Mouse (Mus musculus): ENCODE results near the gene Ogfr. TPM values are rescaled to one million over a fixed set of nuclear protein-coding genes. Genes with fewer than 3 reads are reported as not detected.

Gene Ogfr
- total and polyA plus RNA-seq, 3 experiments: 23.4 to 35.3 (median 29.7) TPM

DNA sequence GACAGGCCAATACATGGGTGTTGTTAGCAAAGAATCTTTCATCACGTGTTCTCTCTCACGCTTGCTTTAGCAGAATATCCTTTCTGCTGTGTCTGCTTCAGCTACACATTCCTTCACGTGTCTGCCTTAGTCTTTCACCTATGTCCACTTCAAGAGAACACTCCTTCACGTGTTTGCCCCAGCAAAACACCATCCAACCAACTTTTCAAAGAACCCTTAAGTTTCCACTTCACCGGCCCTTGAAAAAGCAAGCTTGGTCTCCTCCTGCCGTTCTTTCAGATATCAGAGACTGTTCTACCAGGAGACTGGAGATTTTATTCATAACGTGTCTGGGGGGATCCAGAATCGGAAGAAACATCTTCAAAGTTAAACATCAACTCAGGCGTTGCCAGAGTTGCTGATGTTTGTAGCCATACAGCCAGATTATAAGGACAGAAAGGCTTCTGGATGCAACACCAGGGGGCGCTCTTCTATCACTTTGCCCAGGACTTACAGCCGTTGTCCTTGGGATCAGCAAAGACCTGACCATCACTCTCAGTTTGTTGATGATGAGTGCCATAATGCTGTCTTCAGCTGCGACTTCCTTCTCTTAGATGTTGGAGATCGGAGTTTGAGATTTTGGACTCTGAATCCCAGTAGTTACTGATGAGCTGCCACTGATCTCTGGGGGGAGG is 22.7 kb upstream of the Ogfr start:
- H3K27ac ChIP-seq: no peak overlapping the region
- no peak overlapping the region for H3K9ac ChIP-seq (ENCODE audit: low read depth, low read length)
- WGBS: 33% methylated on average over 13 of the region's 13 CpGs
- peaks cover 2% of the 10 kb centered on the region for H3K4me1 ChIP-seq (ENCODE audit: control insufficient read depth, insufficient read depth, low read length)
- intact Hi-C loops (cut with DNase I): loop anchor here (1.0 kb wide), 1 partner anchor 12 kb away; no protein-coding TSS in a partner anchor
- peak; percentile 32 to 60 for DNase-seq
- no peaks in the 10 kb centered on the region for H3K36me3 ChIP-seq (ENCODE audit: control insufficient read depth, insufficient read depth, low read length)
- H3K79me2 ChIP-seq (replicated peaks; ENCODE audit: control insufficient read depth, insufficient read depth, low read length): no peaks in the 10 kb centered on the region
- H3K4me3 ChIP-seq: no peak overlapping the region
- H3K27me3 ChIP-seq (ENCODE audit: control insufficient read depth, insufficient read depth, low read length): no peaks in the 10 kb centered on the region
- TF ChIP-seq CTCF (IDR thresholded peaks at IDR 0.05) (peak; percentile 81), POLR2A (IDR thresholded peaks at IDR 0.05; ENCODE audit: insufficient read depth, low read depth, low read length) (no peak), EP300 (IDR thresholded peaks at IDR 0.05; ENCODE audit: insufficient read depth, low read depth, low read length) (no peak)

DNA sequence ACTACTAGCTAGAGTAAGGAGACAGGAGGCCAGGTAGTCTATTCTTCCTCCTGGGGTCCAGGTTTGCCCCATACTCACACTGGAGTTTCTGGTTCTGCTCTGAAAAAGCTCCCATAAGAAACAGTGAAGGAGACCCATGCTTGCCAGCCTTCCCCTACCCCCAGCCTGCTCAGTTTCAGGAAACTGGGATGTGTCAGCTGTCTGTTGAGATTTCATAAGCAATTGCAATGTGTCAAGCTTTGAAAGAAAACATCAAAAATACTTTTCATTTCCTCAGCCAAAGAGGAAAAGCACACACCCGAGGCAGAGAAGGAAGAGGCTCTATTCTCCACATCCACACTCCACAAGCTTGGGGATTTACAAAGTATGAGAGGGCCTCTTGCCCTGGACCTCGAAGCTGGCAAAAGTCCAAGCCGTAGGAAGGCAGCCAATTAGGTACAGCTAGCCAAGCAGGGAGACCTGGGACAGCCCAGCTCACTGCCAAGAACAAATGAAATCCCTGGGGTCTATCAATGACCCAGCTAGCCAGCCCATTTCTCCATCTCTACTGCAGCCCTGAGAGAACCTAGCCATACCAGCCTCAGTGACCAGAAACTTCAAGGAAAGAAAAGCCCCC is 19.9 kb upstream of the Ogfr start:
- Histone ChIP-seq H3K79me2 (replicated peaks; ENCODE audit: control insufficient read depth, insufficient read depth, low read length) (no peaks in the 10 kb centered on the region), H3K4me1 (ENCODE audit: control insufficient read depth, insufficient read depth, low read length) (peaks cover 2% of the 10 kb centered on the region), H3K27ac (no peak overlapping the region), H3K36me3 (ENCODE audit: control insufficient read depth, insufficient read depth, low read length) (no peaks in the 10 kb centered on the region), H3K4me3 (no peak overlapping the region), H3K27me3 (ENCODE audit: control insufficient read depth, insufficient read depth, low read length) (no peaks in the 10 kb centered on the region), H3K9ac (ENCODE audit: low read depth, low read length) (no peak overlapping the region)
- TF ChIP-seq POLR2A (IDR thresholded peaks at IDR 0.05; ENCODE audit: insufficient read depth, low read depth, low read length): no peak
- TF ChIP-seq CTCF (IDR thresholded peaks at IDR 0.05): no peak
- TF ChIP-seq EP300 (IDR thresholded peaks at IDR 0.05; ENCODE audit: insufficient read depth, low read depth, low read length): no peak
- peak; percentile 71 to 77 for DNase-seq
- intact Hi-C loops (cut with DNase I): no loop called here
- WGBS: 9% methylated on average over 3 of the region's 3 CpGs

DNA sequence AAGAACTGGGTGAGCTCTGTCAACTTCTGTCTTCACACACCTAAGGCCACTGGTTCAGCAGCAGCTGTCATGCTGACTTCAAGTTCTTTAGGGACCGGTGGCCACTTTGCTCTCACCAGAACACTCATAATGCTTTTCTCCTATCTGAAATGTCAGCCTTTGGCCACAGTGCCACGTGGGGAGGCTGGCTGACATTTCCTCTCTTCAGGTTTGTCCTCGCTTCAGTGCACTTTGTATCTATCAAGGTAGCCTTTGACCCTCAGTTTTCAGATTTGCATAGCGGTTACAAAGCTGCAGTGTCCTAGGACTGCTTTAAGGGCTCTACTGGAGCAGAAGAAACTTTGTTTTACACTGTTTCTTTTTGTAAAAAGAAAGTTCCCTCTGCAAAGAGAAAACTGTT is 12.6 kb upstream of the Ogfr start:
- intact Hi-C loops (cut with DNase I): no loop called here
- no peak for DNase-seq
- TF ChIP-seq CTCF (IDR thresholded peaks at IDR 0.05): no peak
- TF ChIP-seq POLR2A (IDR thresholded peaks at IDR 0.05; ENCODE audit: insufficient read depth, low read depth, low read length): no peak
- no peak for TF ChIP-seq EP300 (IDR thresholded peaks at IDR 0.05; ENCODE audit: insufficient read depth, low read depth, low read length)
- H3K4me1 ChIP-seq (ENCODE audit: control insufficient read depth, insufficient read depth, low read length): no peaks in the 10 kb centered on the region
- no peak overlapping the region for H3K27ac ChIP-seq
- H3K79me2 ChIP-seq (replicated peaks; ENCODE audit: control insufficient read depth, insufficient read depth, low read length): no peaks in the 10 kb centered on the region
- H3K9ac ChIP-seq (ENCODE audit: low read depth, low read length): no peak overlapping the region
- H3K4me3 ChIP-seq: no peak overlapping the region
- 46% methylated on average over 4 of the region's 4 CpGs for WGBS
- H3K36me3 ChIP-seq (ENCODE audit: control insufficient read depth, insufficient read depth, low read length): no peaks in the 10 kb centered on the region
- H3K27me3 ChIP-seq (ENCODE audit: control insufficient read depth, insufficient read depth, low read length): no peaks in the 10 kb centered on the region

DNA sequence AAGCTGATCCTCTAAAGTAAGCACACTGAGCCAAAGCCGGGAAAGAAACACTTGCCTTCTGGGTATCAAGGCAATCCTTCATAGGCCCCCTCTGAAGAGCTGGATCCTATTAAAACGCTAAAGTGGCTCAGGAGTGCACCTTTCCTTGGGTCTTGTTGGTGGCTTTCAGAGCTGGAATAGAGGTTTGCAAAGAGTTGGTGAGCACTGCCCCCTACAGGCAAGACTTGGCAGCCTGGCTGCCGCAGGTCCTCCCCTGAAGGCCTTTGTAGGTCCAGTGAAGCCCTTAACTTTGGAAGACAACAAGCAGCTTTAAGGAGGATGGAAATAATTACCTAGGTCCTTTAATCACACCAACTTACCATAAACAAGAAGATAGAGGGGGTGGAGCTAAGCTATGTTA is 10.4 kb upstream of the Ogfr start:
- H3K36me3 ChIP-seq (ENCODE audit: control insufficient read depth, insufficient read depth, low read length): no peaks in the 10 kb centered on the region
- H3K27ac ChIP-seq: no peak overlapping the region
- DNase-seq: peak; percentile 57 to 77
- H3K9ac ChIP-seq (ENCODE audit: low read depth, low read length): no peak overlapping the region
- intact Hi-C loops (cut with DNase I): loop anchor here (1.0 to 2.0 kb wide), 3 partner anchors 12 to 224 kb away; no protein-coding TSS in a partner anchor
- H3K4me3 ChIP-seq: no peak overlapping the region
- H3K4me1 ChIP-seq (ENCODE audit: control insufficient read depth, insufficient read depth, low read length): peaks cover 4% of the 10 kb centered on the region
- no peaks in the 10 kb centered on the region for H3K79me2 ChIP-seq (replicated peaks; ENCODE audit: control insufficient read depth, insufficient read depth, low read length)
- H3K27me3 ChIP-seq (ENCODE audit: control insufficient read depth, insufficient read depth, low read length): no peaks in the 10 kb centered on the region
- WGBS: 8% methylated on average over 3 of the region's 3 CpGs
- peak; percentile 98 for TF ChIP-seq CTCF (IDR thresholded peaks at IDR 0.05)
- TF ChIP-seq EP300 (IDR thresholded peaks at IDR 0.05; ENCODE audit: insufficient read depth, low read depth, low read length): peak; percentile 79; the same call in 1 of the 2 replicates
- no peak for TF ChIP-seq POLR2A (IDR thresholded peaks at IDR 0.05; ENCODE audit: insufficient read depth, low read depth, low read length)

DNA sequence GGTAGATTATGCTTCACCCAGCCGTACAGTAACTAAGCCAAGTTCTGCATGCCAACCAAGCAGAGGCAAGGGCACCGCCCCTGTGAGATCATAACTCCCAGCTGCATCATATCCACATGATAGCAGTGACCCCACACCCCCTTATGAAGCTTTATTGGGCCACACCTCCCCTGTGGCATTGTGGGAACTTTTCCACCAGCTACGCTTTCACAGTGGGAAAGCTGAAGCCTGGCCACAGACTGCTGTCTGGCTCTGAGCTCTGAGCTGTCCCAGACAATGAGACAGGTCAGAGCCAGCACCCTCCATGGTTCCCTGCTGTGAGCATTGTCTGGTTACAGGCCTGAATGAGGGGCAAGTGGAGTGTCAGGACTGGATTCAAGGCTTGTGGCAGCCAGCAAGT is 8.0 kb upstream of the Ogfr start, which contains the start of gene Mrgbp:
Gene Mrgbp, plus strand, starts transcription at position 303 of the 400 bp plus-strand sequence.
- H3K36me3 ChIP-seq (ENCODE audit: control insufficient read depth, insufficient read depth, low read length): no peaks in the 10 kb centered on the region
- peak in 1 of 2 experiments; percentile 25 for DNase-seq
- H3K9ac ChIP-seq (ENCODE audit: low read depth, low read length): no peak within 1 kb of the TSS
- H3K27me3 ChIP-seq (ENCODE audit: control insufficient read depth, insufficient read depth, low read length): no peaks in the 10 kb centered on the region
- no peaks in the 10 kb centered on the region for H3K79me2 ChIP-seq (replicated peaks; ENCODE audit: control insufficient read depth, insufficient read depth, low read length)
- no peak within 1 kb of the TSS for H3K4me3 ChIP-seq
- H3K27ac ChIP-seq: no peak within 1 kb of the TSS; the same call in 1 of the 2 replicates
- intact Hi-C loops (cut with DNase I): loop anchor here (5.0 kb wide), 3 partner anchors 121 to 304 kb away; partner anchors contain the start of gene Bhlhe23
- H3K4me1 ChIP-seq (ENCODE audit: control insufficient read depth, insufficient read depth, low read length): peaks cover 7% of the 10 kb centered on the region
- TF ChIP-seq EP300 (IDR thresholded peaks at IDR 0.05; ENCODE audit: insufficient read depth, low read depth, low read length) (no peak), POLR2A (IDR thresholded peaks at IDR 0.05; ENCODE audit: insufficient read depth, low read depth, low read length) (no peak), CTCF (IDR thresholded peaks at IDR 0.05) (no peak)
- 53% methylated on average over 3 of the region's 3 CpGs for WGBS
